Mouse (Mus musculus) ES-Bruce4 (cell line): ENCODE data around the gene Gcn1l1. TPM values are rescaled to one million over a fixed set of nuclear protein-coding genes. Genes with fewer than 3 reads are reported as not detected.

Experiments
- H3K27ac ChIP-seq: 2 replicates; pipeline ENCODE4 v1.5.1; 2012; ENCODE audit warnings: low read length, inconsistent platforms; ENCODE audit not compliant: insufficient read depth
- H3K27me3 ChIP-seq: 2 replicates; pipeline ENCODE4 v1.6.1; 2012; ENCODE audit warnings: mild to moderate bottlenecking, low read length, inconsistent platforms; ENCODE audit not compliant: control insufficient read depth, poor library complexity, insufficient read depth, severe bottlenecking
- H3K36me3 ChIP-seq: 2 replicates; pipeline ENCODE4 v1.6.1; 2012; ENCODE audit warnings: inconsistent platforms, mild to moderate bottlenecking, low read length, moderate library complexity; ENCODE audit not compliant: control insufficient read depth, poor library complexity, insufficient read depth, severe bottlenecking
- H3K4me1 ChIP-seq: one replicate; pipeline ENCODE4 v1.8.1; 2011; ENCODE audit warnings: low read length; ENCODE audit not compliant: control insufficient read depth, insufficient read depth
- H3K4me3 ChIP-seq: 2 replicates; pipeline ENCODE4 v1.5.1; 2011; ENCODE audit warnings: low read depth, mild to moderate bottlenecking, low read length
- H3K9ac ChIP-seq: 2 replicates; pipeline ENCODE4 v1.6.1; 2012; ENCODE audit warnings: low read depth, mild to moderate bottlenecking, inconsistent platforms; ENCODE audit not compliant: poor library complexity, severe bottlenecking
- H3K9me3 ChIP-seq: replicated peaks from 2 replicates; pipeline ENCODE4 v1.6.1; 2012; ENCODE audit warnings: mild to moderate bottlenecking, low read length, inconsistent platforms; ENCODE audit not compliant: control insufficient read depth, poor library complexity, insufficient read depth, severe bottlenecking
- CTCF ChIP-seq: IDR thresholded peaks from one replicate; pipeline ENCODE4 v1.8.1; 2011; ENCODE audit warnings: low read depth, low read length
- EP300 ChIP-seq: IDR thresholded peaks from 2 replicates; pipeline ENCODE4 v1.6.1; 2011; ENCODE audit warnings: low read depth, low read length; ENCODE audit not compliant: insufficient read depth
- POLR2A ChIP-seq: IDR thresholded peaks from one replicate; pipeline ENCODE4 v1.8.1; 2011; ENCODE audit warnings: low read length; ENCODE audit not compliant: insufficient read depth
- polyA plus RNA-seq: library from polyadenylated mRNA; stranded (reverse); fragments of >200 nt; gene quantifications from 2 replicates; pipeline ENCODE4 v1.2.4, GENCODE M21; 2011; ENCODE audit warnings: low read depth; ENCODE audit not compliant: missing spikeins, insufficient read depth, insufficient read length

Gcn1l1 gene
- polyA plus RNA-seq, 1 experiment = 62.0 TPM

DNA sequence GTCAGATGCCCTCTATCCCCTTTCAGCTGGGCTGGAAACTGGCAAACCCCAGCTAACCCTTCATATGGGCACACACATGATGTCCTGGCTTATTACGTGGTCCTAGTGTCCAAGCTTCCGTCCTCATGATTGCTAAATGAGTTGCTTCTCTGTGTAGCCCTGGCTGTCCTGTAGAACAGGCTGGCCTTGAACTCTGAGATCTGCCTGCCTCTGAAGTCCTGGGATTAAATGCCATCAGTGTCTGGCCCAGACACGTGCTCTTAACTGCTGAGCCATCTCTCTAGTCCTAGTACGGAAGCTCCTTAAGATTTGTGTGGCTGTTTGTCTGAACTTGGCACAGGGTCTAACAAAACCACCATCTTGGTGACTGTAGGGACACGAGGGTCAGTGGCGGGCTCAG, 38.5 kb downstream of the Gcn1l1 start:
- no peaks in the 10 kb centered on the region for H3K4me1 ChIP-seq
- TF ChIP-seq POLR2A (no peak), CTCF (no peak), EP300 (no peak)
- H3K4me3 ChIP-seq = no peak overlapping the region
- no peaks in the 10 kb centered on the region for H3K9me3 ChIP-seq
- peaks cover 30% of the 10 kb centered on the region for H3K36me3 ChIP-seq
- H3K27me3 ChIP-seq = no peaks in the 10 kb centered on the region
- no peak overlapping the region for H3K27ac ChIP-seq
- H3K9ac ChIP-seq = no peak overlapping the region

DNA sequence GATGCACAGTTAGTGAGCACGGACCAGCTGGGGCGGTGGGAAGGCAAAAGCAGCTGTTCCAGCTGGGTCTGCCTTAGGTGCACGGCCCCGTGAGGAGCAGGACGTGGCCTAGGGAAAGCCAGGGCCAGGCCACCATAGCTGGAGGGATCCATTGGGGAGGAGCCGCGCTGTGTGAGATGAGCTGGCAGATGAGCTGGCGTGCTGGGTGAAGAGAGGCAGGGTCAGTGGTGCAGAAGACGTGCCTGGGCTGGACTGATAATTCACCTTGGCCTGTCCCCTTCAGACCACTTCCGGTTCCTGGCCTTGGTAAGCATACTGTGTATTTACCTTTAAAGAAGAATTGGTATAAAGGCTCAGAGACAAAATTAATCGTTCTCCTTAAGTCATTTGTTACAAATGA, 46.5 kb downstream of the Gcn1l1 start:
- H3K4me3 ChIP-seq = no peak overlapping the region
- no peak overlapping the region for H3K9ac ChIP-seq
- no peak for TF ChIP-seq POLR2A
- TF ChIP-seq EP300 = no peak
- no peak for TF ChIP-seq CTCF
- peaks cover 28% of the 10 kb centered on the region for H3K36me3 ChIP-seq
- no peak overlapping the region for H3K27ac ChIP-seq
- no peaks in the 10 kb centered on the region for H3K9me3 ChIP-seq
- no peaks in the 10 kb centered on the region for H3K4me1 ChIP-seq
- no peaks in the 10 kb centered on the region for H3K27me3 ChIP-seq

DNA sequence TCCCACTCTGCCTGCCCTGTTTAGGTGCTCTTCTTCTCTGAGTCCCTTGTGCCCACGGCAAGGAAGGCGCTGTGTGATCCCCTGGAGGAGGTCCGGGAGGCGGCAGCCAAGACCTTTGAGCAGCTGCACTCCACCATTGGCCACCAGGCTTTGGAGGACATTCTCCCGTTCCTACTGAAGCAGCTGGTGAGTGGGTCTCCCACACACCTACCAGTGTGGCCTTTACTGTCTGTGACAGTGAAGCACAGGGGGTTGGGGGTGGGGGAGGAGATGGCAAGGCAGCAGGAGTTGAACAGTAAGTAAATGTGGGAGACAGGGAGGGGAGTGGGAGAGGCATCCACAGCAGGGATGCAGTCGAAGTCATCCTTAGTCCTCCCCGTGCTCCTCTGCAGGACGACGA, 48.3 kb downstream of the Gcn1l1 start:
- Histone ChIP-seq H3K4me3 (no peak overlapping the region), H3K9ac (no peak overlapping the region), H3K4me1 (no peaks in the 10 kb centered on the region), H3K9me3 (no peaks in the 10 kb centered on the region), H3K36me3 (peaks cover 28% of the 10 kb centered on the region), H3K27me3 (no peaks in the 10 kb centered on the region), H3K27ac (no peak overlapping the region)
- no peak for TF ChIP-seq EP300
- TF ChIP-seq POLR2A = no peak
- TF ChIP-seq CTCF = no peak

DNA sequence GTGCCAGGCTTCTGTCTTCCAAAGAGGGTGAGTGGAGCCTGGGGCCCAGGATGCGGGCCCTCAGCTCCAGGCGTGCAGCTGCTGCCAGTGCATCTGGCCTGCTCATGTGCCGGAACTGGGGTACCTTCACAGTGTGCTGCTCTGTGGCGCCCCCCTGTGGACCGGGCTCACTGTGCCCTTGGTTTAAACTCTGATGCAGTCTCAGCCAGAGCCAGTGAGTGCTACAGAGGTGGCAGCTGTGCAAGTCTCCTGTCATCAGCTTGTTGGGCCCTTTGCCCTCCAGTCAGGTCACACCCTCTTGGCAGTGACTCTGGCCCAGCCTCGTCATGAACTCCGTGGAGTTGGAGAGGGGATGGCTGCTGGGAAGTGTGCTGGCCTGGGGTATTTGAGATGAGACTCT, 49.9 kb downstream of the Gcn1l1 start:
- TF ChIP-seq CTCF (peak; percentile 82), EP300 (no peak), POLR2A (no peak)
- Histone ChIP-seq H3K4me1 (no peaks in the 10 kb centered on the region), H3K9me3 (no peaks in the 10 kb centered on the region), H3K9ac (no peak overlapping the region), H3K27ac (no peak overlapping the region), H3K4me3 (no peak overlapping the region), H3K27me3 (no peaks in the 10 kb centered on the region), H3K36me3 (peaks cover 27% of the 10 kb centered on the region)

DNA sequence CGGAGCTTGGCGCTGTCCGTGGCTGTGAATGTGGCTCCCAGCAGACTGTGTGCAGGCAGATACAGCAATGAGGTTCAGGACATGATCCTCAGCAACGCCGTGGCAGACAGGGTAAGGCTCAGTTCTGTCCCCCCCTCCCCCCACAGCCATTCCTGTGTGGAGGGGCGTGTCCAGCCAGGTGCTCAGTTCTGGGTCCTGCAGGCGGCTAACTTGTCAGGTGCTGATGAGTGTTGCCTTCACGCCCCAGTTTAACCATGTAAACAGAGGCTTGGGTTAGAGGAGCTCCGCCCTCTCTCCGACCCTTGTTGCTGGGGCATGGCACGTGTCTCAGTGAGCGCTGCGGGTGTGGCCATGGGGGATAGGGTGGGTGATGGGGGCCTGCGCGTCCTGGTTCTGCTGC, 54.6 kb downstream of the Gcn1l1 start:
- Histone ChIP-seq H3K9me3 (no peaks in the 10 kb centered on the region), H3K9ac (no peak overlapping the region), H3K36me3 (peaks cover 21% of the 10 kb centered on the region), H3K4me1 (no peaks in the 10 kb centered on the region), H3K27ac (no peak overlapping the region), H3K27me3 (no peaks in the 10 kb centered on the region), H3K4me3 (no peak overlapping the region)
- TF ChIP-seq POLR2A = no peak
- TF ChIP-seq CTCF = no peak
- peak; percentile 48; the same call in 1 of the 2 replicates for TF ChIP-seq EP300

DNA sequence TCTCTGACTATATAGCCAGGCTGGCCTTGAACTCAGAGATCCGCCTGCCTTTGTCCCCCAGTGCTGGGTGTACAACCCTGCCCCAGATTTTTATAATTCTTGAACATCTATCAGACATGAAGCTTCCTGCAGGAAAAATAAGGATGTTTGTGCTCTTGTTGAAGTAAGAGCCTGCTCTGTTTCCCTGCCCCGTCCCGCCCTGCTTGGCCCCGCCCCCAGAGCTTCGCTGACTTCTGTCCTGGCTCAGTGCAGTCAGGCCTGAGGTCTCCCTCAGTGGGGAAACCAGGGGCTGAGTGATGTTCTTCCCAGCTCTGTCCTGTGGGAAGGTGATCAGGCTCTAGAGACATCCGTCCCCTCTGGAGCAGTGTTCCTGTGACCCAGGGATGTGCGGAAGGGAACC, 57.6 kb downstream of the Gcn1l1 start:
- no peaks in the 10 kb centered on the region for H3K9me3 ChIP-seq
- H3K36me3 ChIP-seq = peaks cover 3% of the 10 kb centered on the region; the same call in 1 of the 2 replicates
- no peak for TF ChIP-seq CTCF
- TF ChIP-seq POLR2A = no peak
- no peak for TF ChIP-seq EP300
- H3K27ac ChIP-seq = no peak overlapping the region
- H3K4me3 ChIP-seq = no peak overlapping the region
- H3K27me3 ChIP-seq = no peaks in the 10 kb centered on the region
- no peaks in the 10 kb centered on the region for H3K4me1 ChIP-seq
- H3K9ac ChIP-seq = no peak overlapping the region
